Mouse (Mus musculus) right cerebral cortex, postnatal 25 days (tissue): ENCODE measurements around the gene Mttp.
"Not testable (repeated sequence)": the region's sequence is repeated elsewhere in the genome, so short reads cannot be mapped to it uniquely, and the experiment has no call there.

Source experiments
- DNase-seq: peaks from one replicate; pipeline ENCODE4 v3.0.0; 2022

Mttp gene

GRCm38 (mm10) chr3:138144642-138145171 is at the start of gene Mttp:
Mttp (minus strand) TSS chr3:138144968.
- DNase-seq: peak; percentile 70

- no peak for DNase-seq
Observed at GRCm38 (mm10) chr3:138193683-138194302, 49.0 kb upstream of the Mttp start, which contains the start of gene 4930579F01Rik. 4930579F01Rik (minus strand) TSS chr3:138193825.

- no peak for DNase-seq
Observed at GRCm38 (mm10) chr3:138192260-138192659, 47.5 kb upstream of the Mttp start.

DNA sequence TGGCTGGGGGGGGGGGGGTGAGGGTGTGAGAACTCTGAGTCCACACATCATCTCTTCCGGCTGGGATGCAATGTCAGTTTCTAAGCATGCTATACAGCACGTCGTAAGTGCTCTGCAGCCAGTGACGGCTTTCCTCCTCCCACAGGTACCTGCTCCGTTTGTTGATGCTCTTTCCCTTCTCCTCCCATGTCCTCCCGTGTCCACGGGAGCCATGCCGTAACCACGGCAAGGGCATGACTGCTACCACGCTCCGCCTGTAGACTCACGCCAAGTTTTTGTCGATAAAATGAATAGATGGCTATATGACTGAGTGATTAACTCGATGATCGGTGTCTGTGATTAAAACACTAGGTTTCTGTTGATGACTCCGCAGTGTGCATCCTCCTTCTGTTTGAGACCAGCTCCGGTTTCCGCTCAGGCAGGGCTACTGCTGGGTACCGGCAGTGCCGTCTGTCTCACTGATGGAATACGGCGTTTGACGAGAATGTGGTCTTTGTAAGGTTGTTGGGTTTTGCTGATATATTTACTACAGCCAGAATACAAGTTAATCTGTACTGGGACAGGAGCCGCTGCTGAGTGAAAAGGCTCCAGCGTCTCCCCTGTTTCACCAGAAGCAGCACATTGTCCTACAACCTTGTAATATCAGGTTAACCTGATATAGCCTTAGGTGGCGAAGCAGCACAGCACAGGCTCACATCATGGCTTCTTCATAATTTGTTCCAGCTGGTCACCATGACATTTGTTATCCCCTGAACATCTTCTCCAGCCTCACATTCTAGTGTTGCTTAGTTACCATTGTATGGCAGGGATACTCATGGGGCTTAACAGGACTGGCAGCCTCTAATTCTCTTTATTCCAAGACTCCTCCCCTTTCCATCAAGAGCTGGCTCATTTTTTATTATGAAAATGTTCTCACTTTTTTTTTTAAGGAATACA is 41.5 kb upstream of the Mttp start:
- DNase-seq: no peak

DNA sequence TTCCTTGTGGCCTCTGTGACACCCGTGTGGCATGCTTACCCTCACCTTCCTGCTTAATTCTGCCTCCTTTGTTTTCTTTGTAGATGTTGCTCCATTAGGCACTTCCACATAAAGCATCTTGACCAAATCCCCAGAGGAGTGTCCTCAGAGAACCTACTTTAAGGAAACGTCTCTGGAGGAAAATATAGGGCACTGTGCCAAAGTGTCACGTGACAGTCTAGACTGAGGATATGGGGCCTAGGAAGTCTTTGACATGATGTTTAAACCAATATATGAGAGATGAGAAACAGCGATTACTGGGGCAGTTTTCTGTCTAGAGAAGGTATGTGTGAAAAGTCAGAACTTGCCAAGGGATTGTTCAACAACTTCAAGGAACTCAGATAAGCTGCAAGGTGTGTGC is 40.5 kb upstream of the Mttp start:
- DNase-seq: no peak

DNA sequence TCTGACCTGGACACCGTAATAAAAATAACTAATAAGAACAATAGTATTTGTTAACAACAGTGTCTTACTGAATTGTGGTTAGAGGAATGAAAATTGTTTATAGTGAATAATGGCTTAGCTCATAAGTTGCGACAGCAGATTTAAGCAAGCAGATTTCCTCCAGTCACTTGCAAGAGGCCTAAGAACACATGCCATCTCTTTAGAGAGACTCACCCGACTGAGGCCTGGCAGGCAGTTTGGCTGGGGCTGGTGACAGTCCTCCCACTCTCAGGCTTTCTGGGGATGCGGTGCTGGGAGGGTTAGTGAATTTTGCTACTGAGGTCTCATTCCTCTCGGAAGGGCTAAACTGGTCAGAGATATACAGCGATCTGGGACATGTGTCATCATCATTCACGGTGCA is 38.6 kb upstream of the Mttp start:
- DNase-seq: no peak

DNA sequence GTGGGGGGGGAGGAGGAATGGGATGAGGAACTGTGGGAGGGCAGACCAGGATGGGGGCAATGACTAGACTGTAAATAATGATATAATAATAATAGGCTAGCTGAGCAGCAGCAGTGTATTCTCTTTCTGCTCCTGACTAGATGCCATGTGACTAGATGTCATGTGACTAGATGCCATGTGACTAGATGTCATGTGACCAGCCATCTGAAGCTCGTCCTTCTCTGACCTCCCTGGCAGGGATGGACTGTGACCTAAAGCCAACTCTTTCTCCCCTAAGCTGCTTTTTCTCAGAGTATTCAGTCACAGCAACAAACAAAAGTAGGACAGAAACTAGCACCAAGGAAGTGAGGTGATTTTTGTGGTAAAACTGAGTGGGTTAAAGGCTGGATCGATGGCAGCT is 37.3 kb upstream of the Mttp start:
- no peak for DNase-seq

DNA sequence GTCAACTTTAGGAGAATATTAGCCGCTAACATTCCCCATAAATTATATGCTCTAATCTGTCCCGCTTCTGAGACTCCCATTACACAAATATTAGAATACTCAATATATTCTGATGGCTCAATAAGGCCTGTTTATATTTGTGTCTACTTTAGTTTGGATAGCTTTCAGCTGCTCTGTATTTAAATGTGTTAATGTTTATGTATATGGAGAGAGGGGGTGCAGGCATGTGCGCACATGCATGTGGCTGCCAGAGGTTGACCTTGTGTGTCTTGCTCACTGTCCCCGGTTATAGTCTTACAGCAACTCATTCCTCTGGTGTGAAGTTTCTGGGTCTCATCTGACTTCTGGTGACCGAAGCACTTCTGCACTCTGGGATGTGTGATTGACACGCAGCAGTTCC is 30.8 kb upstream of the Mttp start:
- no peak for DNase-seq

DNA sequence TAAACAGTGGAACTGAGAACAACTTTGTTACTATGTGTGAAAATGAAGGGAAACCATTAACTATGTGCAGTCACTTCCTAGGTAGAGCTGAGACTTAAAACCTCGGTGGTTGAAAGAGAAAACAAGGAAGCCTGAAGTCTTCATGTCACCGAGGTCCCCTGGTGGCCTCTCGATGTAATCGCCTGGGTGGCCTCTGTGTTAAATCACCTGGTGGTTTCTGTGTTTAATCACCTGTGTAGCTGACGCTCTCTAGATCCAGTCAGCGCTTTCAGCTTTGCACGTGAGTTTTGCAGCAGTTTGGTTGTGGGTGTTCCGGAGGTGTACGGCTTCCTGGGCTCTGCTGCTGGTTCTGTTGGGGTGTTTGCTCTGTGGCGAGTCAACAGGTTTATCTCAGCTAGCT is 28.5 kb upstream of the Mttp start:
- no peak for DNase-seq

DNA sequence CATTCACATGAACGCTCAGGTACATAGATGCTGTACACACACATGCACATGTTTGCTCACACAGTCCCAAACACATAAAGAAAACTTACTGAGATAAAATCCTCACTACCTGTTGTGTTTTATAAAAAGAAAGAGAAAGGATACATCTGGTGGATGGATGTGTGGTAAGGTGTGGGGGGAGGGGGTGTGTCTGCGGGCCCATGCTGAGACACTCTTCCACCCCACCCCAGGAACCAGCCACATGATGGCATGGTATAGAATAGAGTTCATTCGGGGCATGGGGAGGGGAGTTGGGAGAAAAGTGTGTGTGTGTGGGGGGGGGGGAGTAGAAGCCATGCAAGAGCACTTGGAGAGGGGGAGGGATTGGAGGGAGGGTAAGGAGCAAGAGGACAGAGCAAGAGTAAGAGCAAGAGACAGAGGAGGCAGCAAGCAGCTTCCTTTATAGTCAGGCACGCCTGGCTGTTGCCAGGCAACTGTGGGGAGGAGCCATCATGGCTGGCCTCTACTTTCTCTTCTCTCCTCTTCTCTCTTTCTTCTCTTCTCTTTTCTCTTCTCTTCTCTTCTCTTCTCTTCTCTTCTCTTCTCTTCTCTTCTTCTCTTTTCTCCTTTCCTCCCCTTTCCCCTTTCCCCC is 17.9 kb upstream of the Mttp start:
- no peak for DNase-seq

DNA sequence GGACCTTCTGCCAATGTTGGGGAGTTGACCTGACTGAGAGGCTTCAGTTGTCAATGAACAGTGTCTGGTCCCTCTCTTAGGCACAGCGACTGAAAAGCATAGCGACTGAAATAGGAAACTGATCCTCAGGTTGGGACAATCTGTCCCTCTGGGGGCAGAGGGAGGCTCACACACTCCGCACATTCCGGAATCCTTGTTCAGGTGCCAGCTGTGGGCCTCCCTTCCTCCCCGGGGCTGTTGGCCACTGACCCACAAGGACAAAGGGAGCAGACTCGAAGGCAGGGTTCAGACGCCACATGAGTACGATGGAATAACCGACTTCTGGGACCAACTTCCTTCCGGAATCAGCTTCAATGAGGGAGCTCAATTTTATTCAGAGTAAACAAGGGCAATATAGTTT is 16.9 kb upstream of the Mttp start:
- DNase-seq: no peak

- no peak for DNase-seq
Observed at GRCm38 (mm10) chr3:138156651-138157050, 11.9 kb upstream of the Mttp start.

DNA sequence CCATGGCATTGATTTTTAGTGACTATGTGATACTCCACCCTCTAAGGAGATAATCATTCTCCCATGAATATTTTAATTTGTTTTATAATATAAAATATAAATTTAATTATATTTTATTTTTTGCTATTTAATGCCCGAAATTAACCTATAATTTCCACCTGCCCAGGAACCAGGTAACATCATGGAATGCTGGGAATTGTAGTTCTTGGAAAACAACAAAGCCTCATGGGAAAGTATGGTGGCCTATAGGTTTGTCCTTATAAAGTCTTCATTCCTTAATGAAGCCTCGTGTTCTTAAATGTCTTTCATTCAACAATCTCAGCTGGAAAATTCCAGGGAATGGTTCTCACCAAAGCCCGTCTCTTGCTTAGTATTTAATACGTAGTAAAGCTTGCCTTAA is 10.3 kb upstream of the Mttp start:
- no peak for DNase-seq

- no peak for DNase-seq
Observed at GRCm38 (mm10) chr3:138148811-138149210, 4.0 kb upstream of the Mttp start.

- DNase-seq: no peak
Observed at GRCm38 (mm10) chr3:138144060-138144641, 617 bp downstream of the Mttp start.

DNA sequence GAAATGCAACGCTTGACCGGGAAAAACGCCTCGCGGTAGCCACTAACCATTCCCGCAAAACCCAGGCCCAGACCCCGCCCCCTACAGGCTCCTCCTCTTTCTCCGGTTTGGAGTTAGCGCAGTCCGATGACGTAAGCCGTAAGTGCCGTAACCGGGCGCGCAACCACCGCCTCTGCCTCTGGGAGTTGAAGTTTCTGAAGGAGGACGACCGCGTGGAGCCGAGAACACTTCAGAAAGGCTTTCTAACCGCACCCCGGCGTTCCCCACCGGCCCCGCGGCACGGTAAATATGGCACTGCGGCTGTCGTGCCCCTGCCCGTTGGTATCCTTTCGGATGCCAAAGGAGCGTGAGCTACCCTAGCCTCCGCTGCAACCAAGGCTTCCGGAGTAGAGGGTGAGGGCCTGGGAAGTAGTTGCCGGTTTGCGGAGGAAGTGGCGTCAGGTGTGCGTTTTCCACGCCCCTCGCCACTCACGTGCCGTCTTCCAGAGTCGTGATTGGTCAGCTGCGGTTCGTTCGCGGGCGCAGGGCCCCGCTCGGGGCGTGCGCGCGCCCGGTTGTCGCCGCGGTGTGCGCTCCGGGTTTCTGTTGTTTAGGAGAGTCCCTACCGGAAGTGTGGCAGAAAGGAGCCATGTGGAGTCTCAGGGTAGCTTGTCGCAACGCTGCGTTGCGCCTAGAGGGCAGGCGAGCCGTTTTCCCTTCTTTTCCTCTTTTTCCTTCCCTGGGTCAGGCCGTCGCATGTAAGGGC is 1.3 kb downstream of the Mttp start, which contains the start of gene Trmt10a:
Trmt10a (plus strand) TSS at position 134 of the 745 bp plus-strand sequence.
- DNase-seq: peak; percentile 97

DNA sequence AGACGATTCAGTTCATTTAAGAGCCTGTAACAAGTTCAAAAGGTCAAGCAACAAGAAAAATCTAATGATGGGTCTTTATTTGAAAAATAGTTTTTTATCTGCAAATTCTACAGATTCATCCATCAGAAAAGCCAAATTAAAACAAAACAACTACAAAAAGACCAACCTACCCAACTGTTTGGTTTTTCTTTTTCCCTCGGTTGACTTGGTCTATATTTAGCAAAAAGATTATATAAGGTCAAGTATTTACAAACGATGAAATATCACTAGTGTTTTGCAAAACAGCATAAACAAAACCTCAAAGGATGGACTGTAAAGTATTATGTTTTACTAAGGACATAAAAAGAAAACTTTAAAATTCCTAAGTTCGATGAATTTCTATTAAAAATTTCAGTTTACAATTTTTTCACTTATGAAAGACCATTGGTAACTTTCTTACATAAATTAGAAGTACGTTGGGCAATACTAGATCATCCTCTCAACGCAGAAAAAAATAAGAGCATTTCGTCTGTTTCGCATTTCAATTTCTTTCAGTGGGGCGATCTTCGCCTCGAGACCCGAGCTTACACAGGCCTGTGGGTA is 1.9 kb downstream of the Mttp start:
- DNase-seq: no peak

DNA sequence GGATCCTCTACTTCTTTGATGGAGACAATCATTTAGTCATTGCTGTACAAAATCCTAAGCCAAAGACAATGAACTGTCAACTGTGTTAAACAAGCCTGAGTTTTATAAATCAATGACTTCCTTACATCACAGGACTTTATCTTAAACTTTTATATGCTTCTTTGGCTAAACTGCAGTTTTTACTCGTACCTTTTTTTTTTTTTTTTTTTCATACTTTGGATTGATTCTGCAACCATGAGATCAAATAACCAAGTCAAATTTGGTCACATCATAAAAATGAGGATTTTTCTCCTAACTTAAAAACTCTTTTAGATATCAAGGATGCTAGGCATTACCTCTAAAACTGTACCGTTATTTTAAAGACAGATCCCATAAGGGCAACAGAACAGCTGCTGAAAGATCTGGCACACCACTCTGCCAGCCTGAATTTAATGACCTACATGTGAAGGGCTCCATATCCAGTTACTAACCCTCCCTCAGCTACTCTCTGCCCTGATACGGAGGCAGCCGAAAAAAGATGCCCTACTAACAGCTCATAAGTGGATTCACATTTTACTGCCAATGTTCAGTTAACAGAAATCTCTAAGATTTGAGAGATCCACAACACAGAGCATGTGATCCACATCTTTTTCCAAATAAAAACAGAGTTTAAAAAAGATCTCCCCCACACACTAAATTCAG is 2.6 kb downstream of the Mttp start:
- DNase-seq: no peak

DNA sequence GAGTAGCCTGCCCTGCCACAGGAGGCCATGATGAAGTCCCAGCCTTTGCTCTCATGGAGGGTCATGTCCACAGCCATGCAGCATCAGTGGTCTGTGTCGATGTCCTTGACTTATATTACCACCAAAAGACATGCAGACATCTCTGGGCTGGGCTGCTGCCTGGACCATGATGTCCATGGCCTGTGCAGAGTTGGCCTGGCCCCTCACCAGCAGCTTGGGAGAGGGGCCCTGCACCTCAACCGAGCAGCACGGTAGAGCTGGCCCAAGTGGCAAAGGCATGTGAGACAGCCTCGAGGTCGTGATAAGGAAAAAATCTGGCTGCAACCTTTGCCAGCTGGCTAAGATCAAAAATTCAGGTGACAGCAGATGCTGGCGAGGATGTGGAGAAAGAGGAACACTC is 5.1 kb downstream of the Mttp start:
- no peak for DNase-seq

DNA sequence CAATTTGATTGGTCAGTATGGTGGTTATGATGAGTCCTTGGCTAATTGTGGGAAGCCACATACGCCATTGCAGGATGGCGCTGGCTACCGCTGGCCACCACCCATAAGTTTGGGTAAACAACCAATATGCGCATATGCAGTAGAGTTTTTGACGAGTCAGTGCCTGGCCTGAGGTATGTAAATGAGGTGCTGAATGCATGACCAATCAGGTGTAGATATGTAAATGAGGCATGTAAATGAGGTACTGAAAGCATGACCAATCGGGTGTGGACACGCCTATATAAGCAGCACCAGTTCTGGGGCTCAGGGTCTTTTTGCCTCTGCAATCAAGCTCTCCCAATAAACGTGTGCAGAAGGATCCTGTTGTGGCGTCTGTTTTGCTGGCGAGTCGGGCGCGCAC is 6.6 kb downstream of the Mttp start:
- DNase-seq: not testable (repeated sequence)

GRCm38 (mm10) chr3:138134528-138134927 is 10.2 kb downstream of the Mttp start:
- no peak for DNase-seq
